In genomic region chr11:74927236-74927725, GRCm38 (mm10) we compare ENCODE assay signal across 8 mouse cellular contexts. TPM values are rescaled to one million over a fixed set of nuclear protein-coding genes. Genes with fewer than 3 reads are reported as not detected.
DNase-seq lines count a peak whose midpoint lies in the region; ATAC-seq lines count a peak whose summit lies in the region.
"Had no signal": no experiment of that assay in that cellular context is flagged by ENCODE, and none has a peak within 500 bp of the region (broad histone marks: within the 10 kb centered on the region; RNA-seq: fewer than 3 reads in every experiment).

No protein-coding gene starts in this region.

- H3K9me3 ChIP-seq in hindbrain, embryonic 14.5 days (ENCODE audit: control insufficient read depth, low read length), result no peaks in the 10 kb centered on the region
- no peaks in the 10 kb centered on the region for H3K9me3 ChIP-seq in hindbrain, embryonic 16.5 days (ENCODE audit: control insufficient read depth, low read length)
- H3K9me3 ChIP-seq in neural tube, embryonic 11.5 days (ENCODE audit: control insufficient read depth, low read length), result no peaks in the 10 kb centered on the region
- no peaks in the 10 kb centered on the region for H3K9me3 ChIP-seq in limb, embryonic 13.5 days

- peaks cover 23% of the 10 kb centered on the region for H3K36me3 ChIP-seq in hindbrain, embryonic 14.5 days (replicated peaks; ENCODE audit: control insufficient read depth, insufficient read depth)
- H3K36me3 ChIP-seq in hindbrain, embryonic 16.5 days (ENCODE audit: control insufficient read depth, insufficient read depth, low read length), result 0 out of 2 replicates have a peak, but pooled peaks cover 4% of the 10 kb centered on the region
- peaks cover 6% of the 10 kb centered on the region for H3K36me3 ChIP-seq in neural tube, embryonic 11.5 days (ENCODE audit: control insufficient read depth, insufficient read depth, low read length)
- H3K36me3 ChIP-seq in limb, embryonic 13.5 days, result peaks cover 29% of the 10 kb centered on the region

- WGBS in hindbrain, embryonic 14.5 days, result 94% methylated on average over 2 of the region's 2 CpGs
- 90% methylated on average over 2 of the region's 2 CpGs for WGBS in hindbrain, embryonic 16.5 days
- 96% methylated on average over 2 of the region's 2 CpGs for WGBS in neural tube, embryonic 11.5 days
- WGBS in limb, embryonic 13.5 days, result 91% methylated on average over 2 of the region's 2 CpGs

- H3K4me2 ChIP-seq in hindbrain, embryonic 14.5 days (replicated peaks), result 0 out of 2 replicates have a peak overlapping the region, but pooled peaks have one; percentile 8
- no peak overlapping the region for H3K4me2 ChIP-seq in hindbrain, embryonic 16.5 days (ENCODE audit: low read length)
- H3K4me2 ChIP-seq in neural tube, embryonic 11.5 days (ENCODE audit: low read depth), result no peak overlapping the region
- peak overlapping the region; percentile 72; the same call in 1 of the 2 replicates for H3K4me2 ChIP-seq in limb, embryonic 13.5 days (replicated peaks)

- H3K4me3 ChIP-seq in hindbrain, embryonic 14.5 days (replicated peaks; ENCODE audit: low read length), result no peak overlapping the region
- H3K4me3 ChIP-seq in hindbrain, embryonic 16.5 days (ENCODE audit: low read length), result no peak overlapping the region
- H3K4me3 ChIP-seq in neural tube, embryonic 11.5 days (ENCODE audit: low read depth, low read length), result peak overlapping the region; percentile 79; the same call in 1 of the 2 replicates
- H3K4me3 ChIP-seq in limb, embryonic 13.5 days, result no peak overlapping the region

- H3K4me1 ChIP-seq in hindbrain, embryonic 14.5 days (replicated peaks; ENCODE audit: control insufficient read depth, insufficient read depth, low read length), result peaks cover 19% of the 10 kb centered on the region
- peaks cover 18% of the 10 kb centered on the region for H3K4me1 ChIP-seq in hindbrain, embryonic 16.5 days (ENCODE audit: control insufficient read depth, insufficient read depth, low read depth, low read length)
- peaks cover 12% of the 10 kb centered on the region for H3K4me1 ChIP-seq in neural tube, embryonic 11.5 days (ENCODE audit: control insufficient read depth, insufficient read depth, low read length)
- H3K4me1 ChIP-seq in limb, embryonic 13.5 days, result peaks cover 24% of the 10 kb centered on the region

- H3K27me3 ChIP-seq in hindbrain, embryonic 14.5 days (ENCODE audit: control insufficient read depth, insufficient read depth, low read length), result no peaks in the 10 kb centered on the region
- H3K27me3 ChIP-seq in hindbrain, embryonic 16.5 days (replicated peaks; ENCODE audit: control insufficient read depth, insufficient read depth, low read length), result no peaks in the 10 kb centered on the region
- H3K27me3 ChIP-seq in neural tube, embryonic 11.5 days (ENCODE audit: control insufficient read depth, insufficient read depth, low read length), result no peaks in the 10 kb centered on the region
- H3K27me3 ChIP-seq in limb, embryonic 13.5 days, result no peaks in the 10 kb centered on the region

- ATAC-seq in hindbrain, embryonic 14.5 days (ENCODE audit: low FRiP score), result no peak
- no peak for ATAC-seq in hindbrain, embryonic 16.5 days
- ATAC-seq in neural tube, embryonic 11.5 days (ENCODE audit: insufficient read depth, low FRiP score, low TSS enrichment), result no peak
- ATAC-seq in limb, embryonic 13.5 days (ENCODE audit: low FRiP score, low read depth), result no peak

- DNase-seq in hindbrain, embryonic 14.5 days (ENCODE audit: low spot score), result no peak
- DNase-seq in neural tube, embryonic 11.5 days (ENCODE audit: low spot score), result no peak
- no peak for DNase-seq in neural tube, embryonic 10.5 days (ENCODE audit: extremely low spot score, low spot score)
- DNase-seq in testis, postnatal 14 days (ENCODE audit: low spot score), result peak; percentile 22
- DNase-seq in cerebellum, postnatal 10 days, result no peak
- DNase-seq: layer of hippocampus, adult 9-11 months had no signal

- H3K9ac ChIP-seq in hindbrain, embryonic 14.5 days, result no peak overlapping the region
- no peak overlapping the region for H3K9ac ChIP-seq in hindbrain, embryonic 16.5 days (ENCODE audit: low read depth, low read length)
- H3K9ac ChIP-seq in neural tube, embryonic 11.5 days (ENCODE audit: low read length), result no peak overlapping the region
- no peak overlapping the region for H3K9ac ChIP-seq in limb, embryonic 13.5 days

- no peak overlapping the region for H3K27ac ChIP-seq in hindbrain, embryonic 14.5 days
- no peak overlapping the region for H3K27ac ChIP-seq in hindbrain, embryonic 16.5 days (ENCODE audit: low read depth, low read length)
- no peak overlapping the region for H3K27ac ChIP-seq in neural tube, embryonic 11.5 days (ENCODE audit: low read depth, low read length)
- no peak overlapping the region for H3K27ac ChIP-seq in limb, embryonic 13.5 days

RNA-seq across cellular contexts. Expression of gene Srr, which starts 1.5 kb away (rescaled TPM):
- polyA plus RNA-seq in hindbrain, embryonic 14.5 days (2014; fragmentation: Nextera tagmentation; extraction: Ambion mirVana), result 43.2 and 51.8 TPM in 2 replicates
- polyA plus RNA-seq in hindbrain, embryonic 16.5 days (2015; fragmentation: Nextera tagmentation; extraction: Ambion mirVana), result 39.5 and 42.9 TPM in 2 replicates
- 29.4 and 34.3 TPM in 2 replicates for polyA plus RNA-seq in neural tube, embryonic 11.5 days (2014; fragmentation: Nextera tagmentation; extraction: Ambion mirVana)
- 29.2 and 30.3 TPM in 2 replicates for polyA plus RNA-seq in limb, embryonic 13.5 days (2015; fragmentation: Nextera tagmentation; extraction: Ambion mirVana)

RNA-seq across cellular contexts. Expression of gene Smg6, which starts 1.7 kb away (rescaled TPM):
- 12.8 and 14.0 TPM in 2 replicates for polyA plus RNA-seq in hindbrain, embryonic 14.5 days (2014; fragmentation: Nextera tagmentation; extraction: Ambion mirVana)
- polyA plus RNA-seq in hindbrain, embryonic 16.5 days (2015; fragmentation: Nextera tagmentation; extraction: Ambion mirVana), result 11.6 and 14.0 TPM in 2 replicates
- polyA plus RNA-seq in neural tube, embryonic 11.5 days (2014; fragmentation: Nextera tagmentation; extraction: Ambion mirVana), result 17.1 and 17.4 TPM in 2 replicates
- polyA plus RNA-seq in limb, embryonic 13.5 days (2015; fragmentation: Nextera tagmentation; extraction: Ambion mirVana), result 21.9 and 22.4 TPM in 2 replicates

RNA-seq across cellular contexts. Expression of gene Tsr1, which starts 29.4 kb away (rescaled TPM):
- 32.1 and 33.1 TPM in 2 replicates for polyA plus RNA-seq in hindbrain, embryonic 14.5 days (2014; fragmentation: Nextera tagmentation; extraction: Ambion mirVana)
- 26.1 and 29.6 TPM in 2 replicates for polyA plus RNA-seq in hindbrain, embryonic 16.5 days (2015; fragmentation: Nextera tagmentation; extraction: Ambion mirVana)
- polyA plus RNA-seq in neural tube, embryonic 11.5 days (2014; fragmentation: Nextera tagmentation; extraction: Ambion mirVana), result 49.6 and 50.0 TPM in 2 replicates
- polyA plus RNA-seq in limb, embryonic 13.5 days (2015; fragmentation: Nextera tagmentation; extraction: Ambion mirVana), result 44.8 and 45.6 TPM in 2 replicates

RNA-seq across cellular contexts. Expression of gene Sgsm2, which starts 30.4 kb away (rescaled TPM):
- 23.7 and 28.9 TPM in 2 replicates for polyA plus RNA-seq in hindbrain, embryonic 14.5 days (2014; fragmentation: Nextera tagmentation; extraction: Ambion mirVana)
- 25.1 and 27.2 TPM in 2 replicates for polyA plus RNA-seq in hindbrain, embryonic 16.5 days (2015; fragmentation: Nextera tagmentation; extraction: Ambion mirVana)
- 7.9 and 8.1 TPM in 2 replicates for polyA plus RNA-seq in neural tube, embryonic 11.5 days (2014; fragmentation: Nextera tagmentation; extraction: Ambion mirVana)
- polyA plus RNA-seq in limb, embryonic 13.5 days (2015; fragmentation: Nextera tagmentation; extraction: Ambion mirVana), result 4.5 and 6.0 TPM in 2 replicates

Comparison
In these comparisons a context has a peak if more than half of its experiments do, and no peak if none do; other contexts are left out.
1. H3K4me2 ChIP-seq: peak in hindbrain, embryonic 14.5 days (single experiment) and limb, embryonic 13.5 days (single experiment); none in hindbrain, embryonic 16.5 days (single experiment) and neural tube, embryonic 11.5 days (single experiment).